Mouse (Mus musculus) NIH3T3 (cell line): ENCODE data around the gene Fam129b.
"Not testable (repeated sequence)": the region's sequence is repeated elsewhere in the genome, so short reads cannot be mapped to it uniquely, and the experiment has no call there.

Source experiments
- DNase-seq: peaks from one replicate; pipeline ENCODE4 v3.0.0-alpha.2; 2012; ENCODE audit warnings: low read depth

Fam129b gene

GRCm38 (mm10) chr2:32875675-32876489 is at the start of gene Fam129b:
TSS of gene Fam129b (plus strand) at chr2:32876114.
- peak; percentile 95 for DNase-seq

GRCm38 (mm10) chr2:32828979-32829676 is 46.8 kb upstream of the Fam129b start:
- no peak for DNase-seq

GRCm38 (mm10) chr2:32834496-32834895 is 41.4 kb upstream of the Fam129b start:
- no peak for DNase-seq

GRCm38 (mm10) chr2:32835588-32835987 is 40.3 kb upstream of the Fam129b start:
- no peak for DNase-seq

GRCm38 (mm10) chr2:32838147-32838884 is 37.6 kb upstream of the Fam129b start:
- no peak for DNase-seq

- no peak for DNase-seq
Measured at GRCm38 (mm10) chr2:32839261-32839660, 36.7 kb upstream of the Fam129b start.

GRCm38 (mm10) chr2:32841099-32841498 is 34.8 kb upstream of the Fam129b start:
- no peak for DNase-seq

- peak; percentile 52 for DNase-seq
Measured at GRCm38 (mm10) chr2:32842558-32842957, 33.4 kb upstream of the Fam129b start.

- peak; percentile 45 for DNase-seq
Measured at GRCm38 (mm10) chr2:32845572-32846100, 30.3 kb upstream of the Fam129b start.

- peak; percentile 85 for DNase-seq
Measured at GRCm38 (mm10) chr2:32846101-32846804, 29.7 kb upstream of the Fam129b start.

GRCm38 (mm10) chr2:32846805-32847467 is 29.0 kb upstream of the Fam129b start, which contains the start of gene Stxbp1:
TSS of gene Stxbp1 (minus strand) at chr2:32847245.
- DNase-seq = peak; percentile 96

- no peak for DNase-seq
Measured at GRCm38 (mm10) chr2:32847468-32847821, 28.5 kb upstream of the Fam129b start.

- DNase-seq = no peak
Measured at GRCm38 (mm10) chr2:32852156-32852555, 23.8 kb upstream of the Fam129b start.

GRCm38 (mm10) chr2:32853716-32854115 is 22.2 kb upstream of the Fam129b start:
- DNase-seq = not testable (repeated sequence)

- peak; percentile 96 for DNase-seq
Measured at GRCm38 (mm10) chr2:32854206-32854605, 21.7 kb upstream of the Fam129b start.

- DNase-seq = no peak
Measured at GRCm38 (mm10) chr2:32855046-32855785, 20.7 kb upstream of the Fam129b start.

GRCm38 (mm10) chr2:32855790-32856465 is 20.0 kb upstream of the Fam129b start:
- DNase-seq = no peak

- DNase-seq = peak; percentile 95
Measured at GRCm38 (mm10) chr2:32857584-32857983, 18.3 kb upstream of the Fam129b start.

GRCm38 (mm10) chr2:32859010-32859621 is 16.8 kb upstream of the Fam129b start:
- DNase-seq = peak; percentile 78
